Mouse (Mus musculus) limb, embryonic 10.5 days (tissue): ENCODE results near the gene Cds2. TPM values are rescaled to one million over a fixed set of nuclear protein-coding genes. Genes with fewer than 3 reads are reported as not detected.
A peak's percentile ranks its signal among the peaks of the same experiment; 100 is the strongest.

Experiments
- DNase-seq: peaks from one replicate; pipeline ENCODE4 v3.0.0-alpha.2; 2017; ENCODE audit warnings: low spot score
- H3K27ac ChIP-seq: fragments of 300-500 bp; sonication (generic); 2 replicates; pipeline ENCODE4 v1.5.1; 2016; ENCODE audit warnings: mild to moderate bottlenecking
- H3K27me3 ChIP-seq: fragments of 300-500 bp; sonication (generic); 2 replicates; pipeline ENCODE4 v1.6.1; 2016; ENCODE audit warnings: low read depth, mild to moderate bottlenecking; ENCODE audit not compliant: poor library complexity, severe bottlenecking
- H3K36me3 ChIP-seq: fragments of 300-500 bp; sonication (generic); 2 replicates; pipeline ENCODE4 v1.6.1; 2016; ENCODE audit warnings: mild to moderate bottlenecking, moderate library complexity
- H3K4me1 ChIP-seq: fragments of 300-500 bp; sonication (generic); 2 replicates; pipeline ENCODE4 v1.6.1; 2016
- H3K4me3 ChIP-seq: fragments of 300-500 bp; sonication (generic); 2 replicates; pipeline ENCODE4 v1.5.1; 2016; ENCODE audit warnings: mild to moderate bottlenecking, moderate library complexity
- H3K9me3 ChIP-seq: fragments of 300-500 bp; sonication (generic); replicated peaks from 2 replicates; pipeline ENCODE4 v1.6.1; 2016; ENCODE audit warnings: mild to moderate bottlenecking
- WGBS: fragments of 180-500 bp; shearing (Covaris S2); methylation state at CpG from one replicate; pipeline ENCODE4 v1.1.7; 2016; 5-methylcytosine and 5-hydroxymethylcytosine counted together
- polyA plus RNA-seq: library from polyadenylated mRNA; unstranded; fragments of >200 nt; fragmentation: Nextera tagmentation; extraction: Ambion mirVana; gene quantifications from 2 replicates; pipeline ENCODE4 v1.2.1, GENCODE M21; 2016

Cds2 gene
- polyA plus RNA-seq, 1 experiment from 2014 or later, result 26.7 TPM

DNA sequence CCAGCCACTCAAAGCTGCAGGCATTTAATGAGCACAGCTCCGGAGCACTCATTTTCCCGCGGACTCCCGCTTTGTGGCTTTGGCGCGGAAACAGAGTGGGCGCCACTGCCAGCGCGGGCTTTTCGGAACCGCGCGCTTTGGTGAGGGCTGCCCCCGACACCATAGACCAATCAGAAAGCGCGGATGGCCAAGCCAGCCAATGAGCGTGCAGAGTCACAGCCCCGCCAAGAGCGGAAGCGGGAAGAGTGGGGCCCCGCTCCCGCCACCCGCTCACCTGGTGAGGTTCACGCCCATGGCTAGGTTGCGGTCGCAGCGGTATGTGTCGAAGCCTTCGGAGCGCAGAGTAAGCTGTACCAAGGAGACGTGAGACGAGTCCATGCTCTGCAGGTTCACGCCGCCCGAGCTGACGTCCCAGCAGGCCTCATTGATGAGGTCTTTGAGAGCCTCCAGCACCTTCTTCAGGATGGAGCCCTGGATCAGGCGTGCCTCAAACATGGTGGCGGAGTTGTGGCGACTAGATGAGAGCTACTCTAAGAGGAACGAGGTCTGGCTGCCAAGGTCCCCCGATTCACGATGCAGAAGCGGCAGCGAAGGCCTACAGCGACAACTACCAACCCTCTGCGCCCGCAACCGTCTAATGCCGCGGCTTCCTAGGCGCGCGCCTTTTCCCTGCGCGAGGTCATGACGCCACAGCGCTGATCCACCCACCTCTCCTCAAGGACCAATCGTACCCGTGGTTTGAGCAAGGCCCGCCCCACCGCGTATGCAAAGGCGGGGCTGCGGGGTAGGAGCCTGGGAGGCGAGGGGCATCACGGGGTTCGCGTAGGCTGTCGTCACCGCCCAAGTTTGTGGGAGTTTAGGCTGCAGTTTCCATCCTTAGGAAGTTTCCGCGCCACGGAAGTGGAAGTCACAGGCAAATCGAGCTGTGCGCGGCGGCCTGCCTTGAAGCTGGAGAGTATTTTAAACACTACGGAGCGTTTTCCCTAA is 10.1 kb upstream of the Cds2 start, which contains the start of gene Pcna:
Pcna (minus strand) TSS at position 773 of the 987 bp plus-strand sequence.
- Histone ChIP-seq H3K4me3 (peak within 1 kb of the TSS; percentile 65), H3K36me3 (peaks cover 36% of the 10 kb centered on the region), H3K4me1 (peaks cover 31% of the 10 kb centered on the region), H3K9me3 (no peaks in the 10 kb centered on the region), H3K27ac (peak within 1 kb of the TSS; percentile 91), H3K27me3 (no peaks in the 10 kb centered on the region)
- peak; percentile 95 for DNase-seq
- WGBS, result under 1% methylated on average over 79 of the region's 79 CpGs

DNA sequence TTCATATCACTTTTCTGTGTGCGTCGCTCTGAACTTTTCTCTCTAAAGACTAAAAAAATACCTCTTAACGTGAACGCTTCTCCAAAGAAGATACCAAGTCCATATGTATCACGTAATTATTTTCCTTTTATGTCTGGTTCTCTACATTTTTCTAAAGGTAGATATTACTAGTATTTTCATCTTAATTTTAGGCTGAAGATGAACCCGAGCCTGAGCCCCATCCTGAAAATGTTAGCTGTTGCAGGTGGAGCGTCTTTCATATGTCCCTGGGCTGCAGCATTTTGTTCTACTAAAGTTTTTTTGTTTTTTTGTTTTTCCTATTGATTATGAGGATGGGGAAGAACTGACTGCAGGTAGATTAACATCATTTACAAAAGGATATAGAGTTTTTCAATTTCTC is 9.3 kb upstream of the Cds2 start:
- Histone ChIP-seq H3K4me1 (peaks cover 24% of the 10 kb centered on the region), H3K36me3 (peaks cover 28% of the 10 kb centered on the region), H3K4me3 (peak overlapping the region; percentile 65), H3K27me3 (no peaks in the 10 kb centered on the region), H3K9me3 (no peaks in the 10 kb centered on the region), H3K27ac (peak overlapping the region; percentile 91)
- 3% methylated on average over 7 of the region's 7 CpGs for WGBS
- DNase-seq, result no peak

DNA sequence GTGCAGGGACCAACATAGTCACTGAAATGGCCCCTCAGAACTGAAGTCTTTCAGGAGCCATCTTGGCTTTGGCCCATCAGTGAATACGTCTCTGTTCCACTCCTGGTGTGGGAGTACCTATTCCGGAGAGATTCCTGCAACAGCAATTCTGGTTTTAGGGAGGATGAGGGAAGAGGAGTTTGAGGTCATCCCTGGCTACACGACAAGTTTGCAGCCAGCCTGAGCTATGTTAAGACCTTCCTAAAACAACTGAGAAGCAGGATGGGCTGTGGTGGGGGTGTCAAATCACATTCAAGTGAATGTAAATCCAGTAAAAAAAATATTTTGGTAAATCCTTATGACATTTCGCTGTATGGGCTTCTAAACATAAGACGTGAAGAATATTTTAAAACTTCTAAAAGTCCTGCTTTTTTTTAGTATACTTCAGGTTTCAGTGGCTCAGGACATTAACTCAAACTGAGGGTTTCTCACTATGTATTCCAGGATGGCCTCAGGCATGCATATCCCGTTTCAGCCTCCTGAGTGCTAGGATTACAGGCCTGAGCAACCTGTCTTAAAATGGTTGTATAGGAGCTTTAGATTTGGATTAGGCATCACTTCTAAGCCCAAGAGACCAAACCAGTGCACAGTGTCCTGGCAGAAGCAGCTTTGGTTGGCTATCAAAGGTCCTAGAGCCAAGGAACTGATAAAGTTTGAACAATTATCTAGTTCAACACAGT is 5.4 kb upstream of the Cds2 start:
- Histone ChIP-seq H3K36me3 (no peaks in the 10 kb centered on the region), H3K4me1 (peaks cover under 1% of the 10 kb centered on the region; the same call in 1 of the 2 replicates), H3K27ac (no peak overlapping the region), H3K4me3 (no peak overlapping the region), H3K9me3 (no peaks in the 10 kb centered on the region), H3K27me3 (no peaks in the 10 kb centered on the region)
- WGBS, result 94% methylated on average over 6 of the region's 6 CpGs
- DNase-seq, result no peak

DNA sequence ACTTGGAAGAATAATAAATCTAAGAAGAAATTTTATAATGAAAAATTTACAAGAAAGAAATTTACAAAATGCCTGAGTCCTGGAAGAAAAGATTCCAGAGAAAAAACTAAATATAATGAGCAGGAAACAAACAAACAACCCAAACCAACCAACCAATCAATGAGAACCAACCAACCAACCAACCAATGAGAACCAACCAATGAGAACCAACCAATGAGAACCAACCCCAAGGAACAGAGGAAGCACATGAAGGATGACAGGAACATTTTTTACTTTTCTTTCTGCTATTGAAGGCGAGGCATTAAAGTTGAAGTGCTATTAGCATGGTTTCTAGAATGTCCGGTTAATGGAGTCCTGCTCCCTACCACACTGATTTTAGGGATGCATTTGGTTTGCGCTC is 2.3 kb upstream of the Cds2 start:
- Histone ChIP-seq H3K27ac (no peak overlapping the region), H3K4me3 (no peak overlapping the region), H3K9me3 (no peaks in the 10 kb centered on the region), H3K27me3 (no peaks in the 10 kb centered on the region), H3K4me1 (peaks cover 24% of the 10 kb centered on the region), H3K36me3 (no peaks in the 10 kb centered on the region)
- DNase-seq, result no peak
- 94% methylated on average over 3 of the region's 3 CpGs for WGBS

DNA sequence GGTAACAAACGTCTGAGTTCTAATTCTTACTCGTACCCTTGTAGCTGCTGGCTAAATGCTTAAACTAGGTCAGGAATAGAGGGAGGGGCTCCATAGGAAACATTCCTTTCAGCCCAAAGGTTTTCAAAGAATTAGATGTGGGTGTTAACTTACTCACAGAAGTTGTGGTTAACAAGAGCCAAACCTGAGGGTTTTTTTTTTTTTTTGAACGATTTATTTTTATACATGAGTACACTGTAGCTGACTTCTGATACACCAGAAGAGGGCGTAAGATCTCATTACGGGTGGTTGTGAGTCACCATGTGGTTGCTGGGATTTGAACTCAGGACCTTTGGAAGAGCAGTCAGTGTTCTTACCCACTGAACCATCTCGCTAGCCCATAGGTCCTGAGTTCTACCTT is 773 bp upstream of the Cds2 start:
- Histone ChIP-seq H3K9me3 (no peaks in the 10 kb centered on the region), H3K4me1 (peaks cover 24% of the 10 kb centered on the region), H3K36me3 (no peaks in the 10 kb centered on the region), H3K27ac (no peak overlapping the region), H3K4me3 (peak overlapping the region; percentile 94; the same call in 1 of the 2 replicates), H3K27me3 (no peaks in the 10 kb centered on the region)
- 74% methylated on average over 6 of the region's 6 CpGs for WGBS
- no peak for DNase-seq

DNA sequence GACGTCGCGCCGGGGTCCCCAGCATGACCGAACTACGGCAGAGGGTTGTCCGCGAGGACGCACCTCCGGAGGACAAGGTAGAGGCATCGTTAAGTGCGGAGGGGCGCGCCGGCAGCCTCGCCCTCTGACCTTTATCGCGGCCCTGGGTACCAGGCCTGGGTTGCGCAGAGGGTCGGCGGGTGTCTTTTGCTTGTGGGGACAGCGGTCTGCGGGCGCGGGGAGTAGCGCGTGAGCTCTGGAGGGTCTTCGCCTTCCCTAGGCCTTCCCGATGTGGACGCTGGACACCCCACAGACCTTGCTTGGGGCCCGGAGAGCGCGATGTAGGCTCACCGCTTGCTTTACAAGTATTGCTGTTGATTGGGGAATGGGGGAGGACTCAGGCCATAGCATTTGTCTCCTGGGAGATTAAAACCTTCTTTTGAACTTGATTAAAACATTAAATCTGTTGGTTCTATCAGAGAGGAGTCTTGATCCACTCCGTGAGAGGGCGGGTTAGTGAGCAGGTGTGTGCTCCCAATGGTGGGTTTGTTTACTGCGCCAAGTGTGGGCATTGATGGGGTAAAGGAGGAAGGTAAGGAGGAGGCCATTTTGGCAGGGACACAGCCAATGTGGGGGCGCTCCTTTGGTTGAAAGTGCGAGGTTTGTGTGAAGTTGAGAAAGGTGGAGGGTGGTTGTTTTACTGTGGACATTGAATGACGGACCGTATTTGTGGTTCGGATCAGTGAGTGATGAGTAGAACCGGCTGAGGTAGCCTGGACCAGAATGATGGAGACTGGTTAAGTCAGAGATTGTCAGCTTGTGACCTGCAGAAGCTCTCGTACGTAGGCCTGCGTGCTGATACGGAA is 695 bp downstream of the Cds2 start:
- H3K27me3 ChIP-seq, result no peaks in the 10 kb centered on the region
- H3K4me1 ChIP-seq, result peaks cover 24% of the 10 kb centered on the region
- peak overlapping the region; percentile 94 for H3K27ac ChIP-seq
- peak; percentile 61 for DNase-seq
- 1% methylated on average over 47 of the region's 47 CpGs for WGBS
- H3K9me3 ChIP-seq, result no peaks in the 10 kb centered on the region
- H3K36me3 ChIP-seq, result no peaks in the 10 kb centered on the region
- H3K4me3 ChIP-seq, result peak overlapping the region; percentile 94

DNA sequence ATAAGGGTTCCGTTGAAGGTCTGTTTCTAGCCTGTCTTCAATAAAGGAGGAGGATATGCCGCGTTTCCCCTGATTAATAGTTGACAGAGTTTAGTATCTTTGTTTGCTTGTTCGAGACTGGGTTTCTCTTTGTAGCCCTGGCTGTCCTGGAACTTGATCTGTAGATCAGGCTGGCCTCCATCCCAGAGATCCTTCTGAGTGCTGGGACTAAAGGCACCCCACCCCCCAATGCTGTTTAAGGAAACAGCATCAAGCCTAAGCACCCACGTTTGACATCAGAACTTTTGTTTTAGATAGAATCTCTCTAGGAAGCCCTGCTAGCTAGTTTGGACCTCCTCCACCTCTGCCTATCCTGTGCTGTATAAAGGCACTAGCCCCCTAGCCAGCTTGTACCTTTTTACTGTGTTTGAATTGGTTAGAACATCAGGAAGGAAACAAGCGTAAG is 1.3 kb downstream of the Cds2 start:
- Histone ChIP-seq H3K27ac (peak overlapping the region; percentile 94), H3K4me3 (peak overlapping the region; percentile 94)
- WGBS, result 20% methylated on average over 6 of the region's 6 CpGs

DNA sequence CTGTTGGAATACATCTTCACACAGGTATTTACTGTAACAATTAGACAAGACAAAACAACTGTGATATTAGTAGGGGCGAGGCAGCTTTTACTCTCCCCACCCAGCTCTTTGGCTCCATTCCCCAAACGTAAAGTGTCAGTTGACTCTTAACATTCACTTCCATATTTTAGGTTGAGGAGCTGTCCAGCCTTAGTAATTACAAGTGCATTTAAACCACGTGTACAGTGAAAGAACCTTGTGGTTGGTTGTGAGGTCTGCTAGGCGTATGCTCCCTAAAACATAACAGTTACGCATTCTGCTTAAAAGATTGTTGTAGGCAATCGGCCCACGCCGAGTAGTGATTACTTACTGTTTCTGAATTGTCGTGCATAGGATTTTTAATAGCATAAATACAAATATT is 2.2 kb downstream of the Cds2 start:
- Histone ChIP-seq H3K36me3 (no peaks in the 10 kb centered on the region), H3K4me1 (peaks cover 24% of the 10 kb centered on the region), H3K4me3 (no peak overlapping the region), H3K27ac (no peak overlapping the region), H3K27me3 (no peaks in the 10 kb centered on the region), H3K9me3 (no peaks in the 10 kb centered on the region)
- WGBS, result 90% methylated on average over 9 of the region's 9 CpGs
- DNase-seq, result no peak

More for the DNA sequence above, 1.3 kb downstream of the Cds2 start:
- H3K27me3 ChIP-seq, result no peaks in the 10 kb centered on the region
- no peak for DNase-seq
- H3K4me1 ChIP-seq, result peaks cover 24% of the 10 kb centered on the region
- H3K9me3 ChIP-seq, result no peaks in the 10 kb centered on the region
- H3K36me3 ChIP-seq, result no peaks in the 10 kb centered on the region

DNA sequence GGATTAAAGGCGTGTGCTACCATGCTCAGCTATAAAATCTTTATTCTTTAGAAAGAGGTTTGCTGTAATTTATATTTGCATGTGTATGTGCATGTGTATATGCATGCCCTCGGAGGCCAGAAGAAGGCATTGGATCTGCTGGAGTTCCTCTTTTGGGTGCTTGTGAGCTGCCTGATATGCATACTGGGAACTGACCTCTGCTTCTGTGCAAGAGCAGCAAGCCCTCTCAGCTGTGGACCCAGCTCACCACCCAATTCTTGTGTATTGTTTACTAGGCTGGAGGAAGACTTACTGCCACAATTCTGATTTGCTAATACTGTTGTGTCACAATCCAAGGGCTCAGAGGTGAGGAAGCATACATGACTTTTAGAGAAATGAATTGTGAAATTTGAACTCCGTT is 3.1 kb downstream of the Cds2 start:
- no peaks in the 10 kb centered on the region for H3K36me3 ChIP-seq
- H3K27ac ChIP-seq, result no peak overlapping the region
- over 99% methylated on average over 3 of the region's 3 CpGs for WGBS
- no peak for DNase-seq
- H3K4me3 ChIP-seq, result no peak overlapping the region
- H3K4me1 ChIP-seq, result peaks cover 24% of the 10 kb centered on the region
- no peaks in the 10 kb centered on the region for H3K27me3 ChIP-seq
- H3K9me3 ChIP-seq, result no peaks in the 10 kb centered on the region

DNA sequence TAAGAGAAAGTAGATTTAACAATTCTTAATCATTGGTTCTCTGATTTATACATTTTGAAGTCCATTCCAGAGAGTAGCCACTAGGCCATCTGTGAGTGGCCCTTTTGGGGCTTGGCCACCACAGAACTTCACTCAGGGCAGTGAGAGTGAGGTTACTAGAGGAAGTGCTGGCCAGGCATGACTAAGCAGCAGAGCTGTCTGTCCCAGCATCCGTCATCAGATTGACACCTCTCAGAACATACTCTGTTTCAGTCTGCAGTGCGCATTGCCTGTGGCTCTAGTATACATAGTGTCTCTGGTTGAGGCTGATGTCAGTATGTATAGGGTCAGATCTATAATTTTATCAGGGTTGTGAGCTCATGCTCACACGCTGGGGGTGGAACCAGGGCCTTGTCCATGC is 6.3 kb downstream of the Cds2 start:
- H3K27ac ChIP-seq, result no peak overlapping the region
- 92% methylated on average over 3 of the region's 3 CpGs for WGBS
- DNase-seq, result no peak

DNA sequence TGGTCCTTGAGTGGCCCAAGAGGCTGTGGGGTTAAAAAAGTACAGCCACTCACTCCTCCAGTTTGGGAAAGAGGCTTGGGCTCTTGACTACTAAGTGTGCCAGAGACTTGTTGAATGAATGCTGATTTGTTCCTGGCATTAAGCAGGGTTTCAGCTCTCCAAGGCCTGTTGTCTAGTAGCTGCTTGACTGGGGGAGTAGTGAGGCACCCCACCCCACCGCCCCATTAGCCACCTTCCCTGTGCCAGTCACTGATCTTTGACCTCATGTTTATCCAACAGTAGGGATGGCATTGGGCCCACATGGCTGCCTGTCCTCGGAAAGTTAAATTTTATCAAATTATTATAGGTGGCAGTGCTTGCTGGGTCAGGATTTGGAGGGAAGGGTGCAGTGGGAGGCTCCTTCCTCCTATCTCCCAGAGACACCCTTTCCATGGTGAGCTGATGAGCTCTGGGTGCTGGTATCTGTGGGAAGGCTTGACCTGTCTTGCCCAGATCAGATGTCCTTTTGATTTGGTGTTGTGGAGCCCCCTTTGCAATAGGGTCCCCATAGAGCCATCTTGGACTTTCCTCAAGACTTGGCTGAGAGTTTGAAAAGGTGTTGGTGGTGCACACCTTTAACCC is 7.5 kb downstream of the Cds2 start:
- WGBS, result 91% methylated on average over 2 of the region's 2 CpGs
- Histone ChIP-seq H3K4me1 (peaks cover 7% of the 10 kb centered on the region; the same call in 1 of the 2 replicates), H3K27ac (no peak overlapping the region), H3K27me3 (no peaks in the 10 kb centered on the region), H3K36me3 (no peaks in the 10 kb centered on the region), H3K4me3 (no peak overlapping the region), H3K9me3 (no peaks in the 10 kb centered on the region)
- DNase-seq, result no peak

More for the DNA sequence above, 6.3 kb downstream of the Cds2 start:
- Histone ChIP-seq H3K36me3 (no peaks in the 10 kb centered on the region), H3K4me1 (peaks cover 15% of the 10 kb centered on the region), H3K9me3 (no peaks in the 10 kb centered on the region), H3K27me3 (no peaks in the 10 kb centered on the region), H3K4me3 (no peak overlapping the region)
